Mouse (Mus musculus) spleen, adult 2 months (tissue): ENCODE data around the gene Podxl.

Experiments
- CTCF ChIP-seq: fragments of 200-500 bp; IDR thresholded peaks from 2 replicates; pipeline ENCODE4 v1.5.1; 2011; ENCODE audit warnings: mild to moderate bottlenecking, inconsistent platforms; ENCODE audit not compliant: insufficient read depth, insufficient read length, insufficient replicate concordance; ENCODE audit errors: extremely low read depth
- POLR2A ChIP-seq: fragments of 200-500 bp; IDR thresholded peaks from 2 replicates; pipeline ENCODE4 v1.6.1; 2011; ENCODE audit warnings: low read depth, low read length, inconsistent platforms

- TF ChIP-seq POLR2A, result no peak
- TF ChIP-seq CTCF, result no peak
Observed at GRCm38 (mm10) chr6:31592128-31592527, 28.3 kb upstream of the Podxl start.
